Mouse (Mus musculus) T-helper 17 cell (primary cell): ENCODE data around the gene Sept12.

Experiments
- in situ Hi-C, 2 experiments: fragments of 300-600 bp; cut with MboI, MseI; formaldehyde crosslinking; loops; 1 replicate in 1 of 2; 2 replicates in 1 of 2; pipeline ENCODE4 v1.15.1; 2025; ENCODE audit warnings: high pct_unique_total_duplicates in 2 of 2

Gene Sept12

GRCm38 (mm10) chr16:4997553-4997952, at the start of gene Sept12:
Gene Sept12, minus strand, starts transcription at chr16:4997852.
- in situ Hi-C loops: loop anchor here in 1 of 2 experiments (25.0 kb wide), 1 partner anchor 615 kb away; no protein-coding TSS in a partner anchor

DNA sequence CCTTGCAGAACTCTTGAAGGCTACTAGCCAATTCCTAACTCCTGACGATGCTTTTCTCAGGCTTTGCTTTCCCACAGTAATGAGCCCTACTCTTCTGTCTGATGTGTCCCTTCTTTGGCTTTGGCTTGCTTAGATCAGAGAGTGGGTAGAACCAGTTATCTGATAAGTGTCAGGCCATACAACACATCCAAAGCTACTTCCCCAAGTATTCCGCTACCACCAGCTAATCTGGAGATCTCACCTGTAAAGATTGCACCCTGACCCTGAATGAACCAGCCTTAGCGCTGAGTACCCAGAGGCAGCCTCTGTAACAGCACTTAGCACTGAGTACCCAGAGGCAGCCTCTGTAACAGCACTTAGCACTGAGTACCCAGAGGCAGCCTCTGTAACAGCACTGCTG, 47.7 kb upstream of the Sept12 start:
- in situ Hi-C loops: no loop called here

DNA sequence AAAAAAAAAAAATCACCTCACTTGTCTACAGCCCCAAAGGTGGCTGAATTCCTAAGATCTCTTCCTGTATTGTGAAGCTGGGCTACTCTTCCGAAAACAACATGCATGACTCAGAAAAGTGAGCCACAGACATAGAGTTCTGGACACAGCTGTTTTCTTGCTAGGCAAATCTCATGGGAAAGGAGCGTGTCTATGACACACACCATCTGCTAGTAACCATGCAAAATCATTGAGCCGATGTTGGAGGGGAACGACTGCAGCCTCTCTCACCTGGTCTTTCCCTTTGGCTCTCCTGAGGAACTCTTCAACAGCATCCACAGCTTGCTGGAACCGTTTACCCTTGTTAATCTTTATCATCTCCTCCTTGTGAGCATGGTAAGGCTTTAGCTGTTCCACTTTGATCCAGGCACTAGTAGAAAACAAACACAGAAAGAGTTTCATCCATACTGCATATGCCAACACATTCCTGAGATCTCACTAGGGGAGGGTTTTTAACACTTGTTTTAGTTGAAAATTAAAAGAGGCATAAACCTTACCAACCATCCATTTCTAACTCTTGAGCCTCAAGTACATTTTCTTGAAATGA, 39.1 kb upstream of the Sept12 start:
- in situ Hi-C loops: no loop called here

GRCm38 (mm10) chr16:5035591-5035990, 37.9 kb upstream of the Sept12 start:
- in situ Hi-C loops: no loop called here

DNA sequence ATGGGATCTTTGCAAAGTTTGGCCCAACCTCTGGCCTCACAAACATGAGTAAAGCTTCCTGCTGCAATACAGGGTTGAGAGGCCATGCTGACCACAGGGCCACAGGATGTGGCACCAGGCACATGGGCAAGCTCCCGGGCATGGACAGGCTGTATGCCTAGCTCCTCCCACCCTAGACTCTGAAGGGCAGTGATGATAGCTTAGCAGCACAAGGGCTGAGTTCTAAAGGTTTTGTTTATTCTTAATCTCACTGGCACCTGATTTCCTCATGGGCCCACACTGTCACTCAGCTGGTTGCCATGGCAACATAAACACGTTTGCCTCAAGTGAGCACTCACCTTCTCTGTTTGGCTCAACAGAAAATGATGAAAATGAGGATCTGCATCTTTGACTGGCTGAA, 32.2 kb upstream of the Sept12 start:
- in situ Hi-C loops: loop anchor here in 1 of 2 experiments (10.0 kb wide), 1 partner anchor 325 kb away; no protein-coding TSS in a partner anchor

DNA sequence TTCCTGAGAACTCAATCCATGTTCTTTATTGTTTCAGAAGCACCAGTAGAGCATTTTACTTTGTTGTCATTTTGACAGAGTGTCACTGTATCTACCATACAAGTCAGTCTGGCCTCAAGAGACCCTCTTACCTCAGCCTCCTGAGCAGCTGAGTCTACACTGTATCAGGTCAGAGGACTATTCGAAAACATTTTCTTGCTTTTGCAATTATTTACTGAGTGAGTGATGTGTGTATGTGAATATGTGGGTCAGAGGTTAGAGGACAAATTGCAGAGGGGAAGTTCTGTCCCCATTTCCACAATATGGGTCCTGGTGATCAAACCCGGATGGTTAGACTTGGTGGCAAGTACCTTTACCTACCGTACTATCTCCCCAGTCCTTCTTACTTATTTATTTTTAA, 26.4 kb upstream of the Sept12 start:
- in situ Hi-C loops: loop anchor here in 1 of 2 experiments (10.0 kb wide), 1 partner anchor 319 kb away; no protein-coding TSS in a partner anchor

GRCm38 (mm10) chr16:5014578-5014977, 16.9 kb upstream of the Sept12 start:
- in situ Hi-C loops: no loop called here

GRCm38 (mm10) chr16:5013054-5013838, 15.6 kb upstream of the Sept12 start, which contains the start of gene Rogdi:
Gene Rogdi, minus strand, starts transcription at chr16:5013553.
- in situ Hi-C loops: no loop called here

- in situ Hi-C loops: no loop called here
Observed at GRCm38 (mm10) chr16:5012036-5013005, 14.7 kb upstream of the Sept12 start.

- in situ Hi-C loops: no loop called here
Observed at GRCm38 (mm10) chr16:5011285-5011684, 13.6 kb upstream of the Sept12 start.

DNA sequence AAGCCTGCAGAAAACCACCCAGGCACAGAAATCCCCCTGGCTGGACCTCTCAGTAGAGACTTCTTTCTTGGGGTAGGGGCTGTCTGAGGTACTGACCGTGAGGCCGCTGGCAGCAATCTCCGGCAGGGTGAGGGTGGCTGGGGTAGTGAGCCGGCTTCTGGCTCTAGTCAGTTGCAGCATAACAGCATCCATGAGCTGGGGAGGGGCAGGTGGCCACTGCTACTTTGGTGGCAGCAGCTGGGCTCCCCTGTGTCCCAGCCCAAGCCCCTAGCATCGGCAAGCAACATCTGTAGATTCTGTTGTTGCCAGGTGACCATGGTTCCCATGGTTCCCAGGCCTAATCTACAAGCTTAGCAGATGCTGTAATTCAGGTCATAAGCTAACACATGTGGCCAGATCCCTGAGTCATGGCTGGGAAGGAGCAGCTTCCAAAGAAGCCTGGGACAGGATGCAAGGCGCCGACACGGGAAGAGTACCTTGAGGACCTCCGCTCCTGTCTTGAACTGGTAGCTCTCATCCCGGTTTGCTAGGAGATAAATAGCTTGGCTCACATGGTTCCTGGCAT, 12.8 kb upstream of the Sept12 start:
- in situ Hi-C loops: no loop called here

GRCm38 (mm10) chr16:5008076-5008475, 10.4 kb upstream of the Sept12 start:
- in situ Hi-C loops: no loop called here

- in situ Hi-C loops: no loop called here
Observed at GRCm38 (mm10) chr16:5007492-5007891, 9.8 kb upstream of the Sept12 start.

GRCm38 (mm10) chr16:5007067-5007466, 9.4 kb upstream of the Sept12 start, which contains the start of gene Smim22:
Gene Smim22, plus strand, starts transcription at chr16:5007288.
- in situ Hi-C loops: no loop called here

- in situ Hi-C loops: no loop called here
Observed at GRCm38 (mm10) chr16:5000611-5001010, 3.0 kb upstream of the Sept12 start.

DNA sequence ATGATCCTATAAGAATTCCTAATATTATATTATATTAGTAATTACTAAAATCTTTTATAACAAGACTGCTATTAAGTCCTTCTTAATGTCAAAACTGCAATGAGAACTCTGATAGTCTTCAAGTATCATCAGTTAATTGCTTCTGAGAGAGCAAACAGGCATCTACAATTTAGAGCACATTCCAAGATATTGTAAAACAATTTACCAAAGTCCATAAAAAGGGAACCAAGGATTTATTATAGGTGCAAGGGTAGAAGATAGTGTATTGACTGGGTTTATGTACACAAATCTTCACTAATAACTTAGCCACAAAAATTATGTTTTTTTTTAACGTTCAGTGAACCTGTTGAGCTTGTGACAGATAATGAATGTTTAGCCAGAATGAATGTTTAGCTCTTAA, 1.3 kb upstream of the Sept12 start:
- in situ Hi-C loops: loop anchor here in 1 of 2 experiments (25.0 kb wide), 1 partner anchor 613 kb away; no protein-coding TSS in a partner anchor

GRCm38 (mm10) chr16:4993276-4993675, 4.4 kb downstream of the Sept12 start:
- in situ Hi-C loops: loop anchor here in 1 of 2 experiments (25.0 kb wide), 1 partner anchor 619 kb away; no protein-coding TSS in a partner anchor

GRCm38 (mm10) chr16:4984717-4985116, 12.9 kb downstream of the Sept12 start:
- in situ Hi-C loops: loop anchor here (5.0 to 25.0 kb wide), 2 partner anchors 158 to 628 kb away; no protein-coding TSS in a partner anchor

DNA sequence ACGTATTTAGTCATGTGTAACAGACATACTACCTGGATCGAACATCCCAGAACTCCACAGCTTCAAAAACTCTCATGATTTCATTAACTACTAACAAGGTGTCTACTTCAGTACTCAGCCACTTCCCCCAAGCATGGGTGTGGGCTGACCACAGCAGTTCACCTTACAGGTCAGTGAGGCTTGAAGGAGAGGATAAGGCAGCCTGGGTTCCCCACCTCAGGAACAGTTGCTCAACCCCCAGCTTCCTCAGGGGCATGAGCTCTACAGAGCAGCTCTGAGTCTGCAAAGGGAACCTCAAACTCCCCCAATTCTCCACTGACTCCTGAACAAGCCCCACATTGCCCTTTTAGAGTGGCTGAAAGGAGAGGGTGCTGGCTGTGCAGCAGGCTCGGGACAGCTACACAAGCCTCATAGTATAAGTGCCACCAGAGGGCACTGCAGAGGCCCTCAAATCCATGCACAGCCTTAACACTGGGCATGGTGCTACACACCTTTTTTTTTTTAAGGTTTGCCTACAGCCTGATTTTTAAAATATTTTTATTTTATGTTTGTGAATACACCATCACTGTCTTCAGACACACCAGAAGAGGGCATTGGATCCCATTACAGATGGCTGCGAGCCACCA, 17.8 kb downstream of the Sept12 start:
- in situ Hi-C loops: loop anchor here in 1 of 2 experiments (25.0 kb wide), 1 partner anchor 632 kb away; no protein-coding TSS in a partner anchor
